Mouse (Mus musculus) forebrain, embryonic 14.5 days (tissue): ENCODE measurements at regions not wholly inside any gene's neighbourhood (a gene's known extent, or its start where the extent isn't known, plus 50 kb on each side); places are given as distances from the start of the nearest gene placed in this dataset.
"Not testable (repeated sequence)": the region's sequence is repeated elsewhere in the genome, so short reads cannot be mapped to it uniquely, and the experiment has no call there.

Source experiments
- ATAC-seq: fragments of 200-750 bp; cut with Nextera tagmentation; 2 replicates; pipeline ENCODE4 v1.8.0; 2017; ENCODE audit warnings: mild to moderate bottlenecking, moderate library complexity
- DNase-seq: peaks from one replicate; pipeline ENCODE4 v3.0.0-alpha.2; 2015; ENCODE audit warnings: low spot score
- H3K27ac ChIP-seq: fragments of 300-500 bp; sonication (generic); 2 replicates; pipeline ENCODE4 v1.5.1; 2014; ENCODE audit warnings: low read depth, mild to moderate bottlenecking, control low read depth, low read length, moderate library complexity
- H3K27me3 ChIP-seq: fragments of 300-500 bp; sonication (generic); replicated peaks from 2 replicates; pipeline ENCODE4 v1.6.1; 2014; ENCODE audit warnings: low read length, control low read depth, mixed read lengths; ENCODE audit not compliant: control insufficient read depth, insufficient read depth
- H3K36me3 ChIP-seq: fragments of 300-500 bp; sonication (generic); 2 replicates; pipeline ENCODE4 v1.6.1; 2014; ENCODE audit warnings: low read length, control low read depth; ENCODE audit not compliant: control insufficient read depth, insufficient read depth
- H3K4me1 ChIP-seq: fragments of 300-500 bp; sonication (generic); 2 replicates; pipeline ENCODE4 v1.6.1; 2014; ENCODE audit warnings: antibody characterized with exemption, low read length, control low read depth; ENCODE audit not compliant: control insufficient read depth, insufficient read depth
- H3K4me2 ChIP-seq: fragments of 300-500 bp; sonication (generic); 2 replicates; pipeline ENCODE4 v1.6.1; 2014; ENCODE audit warnings: mild to moderate bottlenecking, control low read depth, low read length
- H3K4me3 ChIP-seq: fragments of 300-500 bp; sonication (generic); 2 replicates; pipeline ENCODE4 v1.5.1; 2014; ENCODE audit warnings: low read depth, low read length, control low read depth
- H3K9ac ChIP-seq: fragments of 300-500 bp; sonication (generic); 2 replicates; pipeline ENCODE4 v1.6.1; 2014; ENCODE audit warnings: mild to moderate bottlenecking, low read length, control low read depth, moderate library complexity
- H3K9me3 ChIP-seq: fragments of 300-500 bp; sonication (generic); replicated peaks from 2 replicates; pipeline ENCODE4 v1.6.1; 2016; ENCODE audit warnings: low read length, control low read depth, mixed read lengths; ENCODE audit not compliant: control insufficient read depth
- WGBS: fragments of 180-500 bp; shearing (Covaris S2); extraction: QIAGEN DNeasy Blood & Tissue Kit; methylation state at CpG from one replicate; pipeline ENCODE4 v1.1.7; 2014; 5-methylcytosine and 5-hydroxymethylcytosine counted together

- no peak overlapping the region for H3K4me3 ChIP-seq
- no peak overlapping the region for H3K4me2 ChIP-seq
- 79% methylated on average over 1 of the region's 1 CpGs for WGBS
- ATAC-seq = no peak
- no peak overlapping the region for H3K9ac ChIP-seq
- no peak for DNase-seq
- no peaks in the 10 kb centered on the region for H3K4me1 ChIP-seq
- no peaks in the 10 kb centered on the region for H3K9me3 ChIP-seq
- H3K36me3 ChIP-seq = no peaks in the 10 kb centered on the region
- no peaks in the 10 kb centered on the region for H3K27me3 ChIP-seq
- H3K27ac ChIP-seq = no peak overlapping the region
Measured at GRCm38 (mm10) chr6:59102090-59102489, 77.7 kb upstream of the Fam13a start.

- Histone ChIP-seq H3K4me1 (no peaks in the 10 kb centered on the region), H3K9ac (no peak overlapping the region), H3K9me3 (no peaks in the 10 kb centered on the region), H3K36me3 (no peaks in the 10 kb centered on the region), H3K4me3 (no peak overlapping the region), H3K27ac (no peak overlapping the region), H3K27me3 (no peaks in the 10 kb centered on the region), H3K4me2 (no peak overlapping the region)
- ATAC-seq (no peak), DNase-seq (no peak)
- WGBS = 57% methylated on average over 2 of the region's 2 CpGs
Measured at GRCm38 (mm10) chr6:59103936-59104335, 79.6 kb upstream of the Fam13a start.

- no peaks in the 10 kb centered on the region for H3K4me1 ChIP-seq
- no peak for ATAC-seq
- H3K27ac ChIP-seq = no peak overlapping the region
- 85% methylated on average over 2 of the region's 2 CpGs for WGBS
- H3K27me3 ChIP-seq = no peaks in the 10 kb centered on the region
- H3K4me3 ChIP-seq = no peak overlapping the region
- no peaks in the 10 kb centered on the region for H3K36me3 ChIP-seq
- no peak overlapping the region for H3K9ac ChIP-seq
- H3K4me2 ChIP-seq = no peak overlapping the region
- DNase-seq = no peak
- no peaks in the 10 kb centered on the region for H3K9me3 ChIP-seq
Measured at GRCm38 (mm10) chr6:59104496-59104895, 80.1 kb upstream of the Fam13a start.

GRCm38 (mm10) chr6:59108102-59108501, 83.8 kb upstream of the Fam13a start:
- no peak overlapping the region for H3K4me2 ChIP-seq
- 82% methylated on average over 4 of the region's 4 CpGs for WGBS

GRCm38 (mm10) chr6:59132410-59132809, 76.3 kb upstream of the Tigd2 start:
- Histone ChIP-seq H3K36me3 (no peaks in the 10 kb centered on the region), H3K9me3 (no peaks in the 10 kb centered on the region), H3K4me2 (no peak overlapping the region), H3K27ac (no peak overlapping the region), H3K9ac (no peak overlapping the region), H3K4me3 (no peak overlapping the region), H3K27me3 (no peaks in the 10 kb centered on the region), H3K4me1 (no peaks in the 10 kb centered on the region)
- DNase-seq = no peak
- WGBS = 58% methylated on average over 2 of the region's 2 CpGs
- no peak for ATAC-seq

More at GRCm38 (mm10) chr6:59108102-59108501, 83.8 kb upstream of the Fam13a start:
- Histone ChIP-seq H3K36me3 (no peaks in the 10 kb centered on the region), H3K4me1 (no peaks in the 10 kb centered on the region), H3K9ac (no peak overlapping the region), H3K27ac (no peak overlapping the region), H3K9me3 (no peaks in the 10 kb centered on the region), H3K4me3 (no peak overlapping the region), H3K27me3 (no peaks in the 10 kb centered on the region)
- no peak for DNase-seq
- ATAC-seq = no peak

GRCm38 (mm10) chr6:59133800-59134199, 74.9 kb upstream of the Tigd2 start:
- not testable (repeated sequence) for H3K9ac ChIP-seq, ATAC-seq, H3K4me2 ChIP-seq, H3K4me1 ChIP-seq, H3K27me3 ChIP-seq, DNase-seq, H3K27ac ChIP-seq, H3K36me3 ChIP-seq, H3K9me3 ChIP-seq, H3K4me3 ChIP-seq
- WGBS = 100% methylated on average over 1 of the region's 1 CpGs

- ATAC-seq (no peak), DNase-seq (no peak)
- H3K36me3 ChIP-seq = no peaks in the 10 kb centered on the region
- no peak overlapping the region for H3K27ac ChIP-seq
- H3K4me1 ChIP-seq = no peaks in the 10 kb centered on the region
- H3K4me2 ChIP-seq = no peak overlapping the region
- no peak overlapping the region for H3K4me3 ChIP-seq
- no peaks in the 10 kb centered on the region for H3K27me3 ChIP-seq
- H3K9ac ChIP-seq = no peak overlapping the region
- H3K9me3 ChIP-seq = no peaks in the 10 kb centered on the region
Measured at GRCm38 (mm10) chr6:59139702-59140101, 69.0 kb upstream of the Tigd2 start.

- H3K27me3 ChIP-seq = no peaks in the 10 kb centered on the region
Measured at GRCm38 (mm10) chr6:59142050-59142449, 66.6 kb upstream of the Tigd2 start.

GRCm38 (mm10) chr6:59147421-59147820, 61.2 kb upstream of the Tigd2 start:
- ATAC-seq (no peak), DNase-seq (no peak)
- WGBS = 55% methylated on average over 1 of the region's 1 CpGs

More at GRCm38 (mm10) chr6:59142050-59142449, 66.6 kb upstream of the Tigd2 start:
- Histone ChIP-seq H3K4me1 (no peaks in the 10 kb centered on the region), H3K4me3 (no peak overlapping the region), H3K4me2 (no peak overlapping the region), H3K27ac (no peak overlapping the region), H3K9me3 (no peaks in the 10 kb centered on the region), H3K36me3 (no peaks in the 10 kb centered on the region), H3K9ac (no peak overlapping the region)
- no peak for ATAC-seq
- no peak for DNase-seq

More at GRCm38 (mm10) chr6:59147421-59147820, 61.2 kb upstream of the Tigd2 start:
- Histone ChIP-seq H3K4me1 (no peaks in the 10 kb centered on the region), H3K36me3 (no peaks in the 10 kb centered on the region), H3K9ac (no peak overlapping the region), H3K4me2 (no peak overlapping the region), H3K27ac (no peak overlapping the region), H3K27me3 (no peaks in the 10 kb centered on the region), H3K4me3 (no peak overlapping the region), H3K9me3 (no peaks in the 10 kb centered on the region)
